Mouse (Mus musculus): ENCODE data around the gene Rps23.
"Not testable (repeated sequence)": the region's sequence is repeated elsewhere in the genome, so short reads cannot be mapped to it uniquely, and the experiment has no call there.

The Rps23 gene

DNA sequence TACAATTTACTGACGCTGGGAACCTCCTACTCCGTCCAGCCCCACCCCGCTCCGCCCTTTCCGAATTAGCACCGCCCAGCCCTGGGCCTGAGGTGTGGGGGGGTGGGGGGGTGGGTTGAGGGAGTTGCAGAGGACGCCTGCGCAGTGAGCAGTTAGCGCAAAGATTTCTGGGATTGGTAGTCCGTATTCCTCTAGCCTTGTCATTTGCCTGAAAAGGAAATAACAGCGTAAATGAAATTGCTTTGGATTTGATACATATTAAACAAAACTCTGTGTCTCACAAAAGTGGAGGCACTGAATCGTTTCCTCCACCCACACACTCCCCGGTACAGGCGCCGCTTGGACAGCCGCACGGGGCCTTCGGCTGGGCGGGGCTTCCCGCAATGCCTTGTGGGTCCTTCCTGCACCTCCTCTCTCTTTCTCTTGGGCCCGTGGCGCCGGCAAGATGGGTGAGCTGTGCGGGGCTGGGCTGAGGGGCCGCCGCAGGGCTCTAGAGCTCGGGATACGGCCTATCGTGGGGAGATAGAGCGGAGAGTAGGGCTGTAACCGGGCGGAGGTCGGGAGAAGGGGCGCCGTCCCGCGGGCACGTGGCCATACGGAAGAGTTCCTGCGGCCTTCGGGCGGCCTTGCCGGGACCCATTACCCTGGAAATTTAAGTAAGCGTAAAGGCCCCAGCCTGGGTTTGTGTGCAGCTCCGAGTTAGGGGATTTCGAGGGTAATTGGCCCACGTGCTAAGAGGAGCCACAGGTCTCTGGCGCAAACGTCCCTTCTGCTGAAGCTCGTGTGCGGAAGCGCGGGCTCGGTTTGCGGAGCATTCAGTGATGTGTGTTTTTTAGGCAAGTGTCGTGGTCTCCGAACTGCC is at the start of gene Rps23:
TSS of gene Rps23 (plus strand) at position 208 of the 862 bp plus-strand sequence.
- peak; percentile 89 for DNase-seq (ENCODE audit: low spot score)

DNA sequence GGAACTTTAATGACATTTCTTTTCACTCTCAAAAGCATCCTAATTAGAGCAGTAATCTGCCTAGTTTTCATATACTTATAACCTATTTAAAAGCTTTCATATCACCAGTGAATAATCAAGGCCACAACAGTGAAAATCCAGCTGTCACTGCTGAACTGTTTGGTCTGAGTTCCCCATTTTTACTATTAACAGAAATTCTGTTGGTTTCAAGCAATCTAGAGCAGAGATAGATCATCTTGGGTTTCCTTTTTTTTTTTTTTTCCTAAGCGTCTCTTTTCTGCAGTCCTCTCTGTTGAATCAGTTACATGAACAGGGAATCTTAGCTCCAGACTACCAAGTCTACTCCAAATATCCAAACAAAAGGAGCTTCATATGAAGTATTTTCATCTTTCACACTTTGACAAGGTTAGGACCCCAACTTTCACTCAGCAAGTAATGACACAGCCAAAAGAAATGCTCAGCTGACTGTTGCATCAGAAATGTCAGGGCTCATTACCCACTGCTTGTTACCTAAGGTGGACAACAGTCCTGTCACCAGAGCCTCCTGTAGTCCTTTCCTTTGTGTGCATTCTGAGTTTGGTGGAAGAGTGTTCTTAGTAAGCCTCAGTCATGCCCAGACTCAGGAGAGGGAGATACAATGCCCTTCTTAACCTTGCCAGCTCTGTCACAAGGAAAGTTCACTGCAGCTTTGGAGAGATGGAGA is 40.9 kb upstream of the Rps23 start:
- no peak for DNase-seq (ENCODE audit: low spot score)

DNA sequence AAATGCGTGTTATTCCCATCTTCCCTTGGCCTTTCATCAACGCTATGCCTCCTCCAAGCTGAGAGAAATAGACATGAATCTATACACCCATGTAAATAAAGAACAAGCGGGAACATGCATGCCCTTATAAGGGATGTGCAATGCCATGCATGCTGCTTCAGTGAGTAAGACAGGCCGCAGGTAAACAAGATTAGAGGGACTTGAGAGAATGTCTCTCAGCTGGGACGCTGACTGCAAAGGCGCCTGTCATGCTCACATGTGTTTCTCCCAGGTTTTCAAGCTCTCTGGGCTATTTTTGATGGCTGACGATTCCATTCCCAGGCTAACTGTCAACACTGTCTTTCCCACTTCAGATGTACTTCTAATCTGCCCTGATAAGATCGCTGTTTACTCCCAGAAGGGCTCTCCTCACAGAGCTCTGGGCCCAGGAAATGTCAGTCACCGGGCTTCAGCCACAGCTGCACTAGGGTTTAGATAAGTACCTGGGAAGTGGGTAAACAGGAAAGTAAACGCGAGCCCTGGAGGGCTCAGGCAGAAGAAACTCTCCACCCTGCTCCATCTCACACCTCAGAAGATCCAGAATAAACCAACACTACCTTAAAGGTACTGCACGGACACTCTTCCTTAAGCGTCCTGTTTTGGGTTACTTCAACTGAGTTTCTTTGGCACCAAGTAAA is 36.8 kb upstream of the Rps23 start:
- DNase-seq (ENCODE audit: low spot score), result peak; percentile 7

DNA sequence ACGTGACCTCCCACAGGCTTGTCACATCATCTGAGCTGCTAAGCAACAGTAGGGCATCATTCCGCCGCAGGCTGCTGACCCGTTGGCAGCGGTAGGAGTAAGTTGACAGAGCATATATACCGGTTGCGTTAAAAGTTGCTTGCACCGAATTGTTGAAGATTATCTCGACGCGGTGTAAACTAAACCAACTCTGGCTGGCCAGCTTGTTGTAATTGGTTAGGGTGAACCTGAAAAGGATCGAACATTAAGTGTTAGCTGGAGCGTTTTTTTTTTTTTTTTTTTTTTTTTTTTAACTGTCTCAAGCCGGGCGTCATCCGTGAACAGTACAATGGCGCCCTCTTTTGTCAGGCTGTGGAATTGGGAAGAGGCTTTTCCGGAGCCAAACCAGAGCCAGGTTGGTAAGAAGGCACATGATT is 36.2 kb upstream of the Rps23 start:
- DNase-seq (ENCODE audit: low spot score), result peak; percentile 74

DNA sequence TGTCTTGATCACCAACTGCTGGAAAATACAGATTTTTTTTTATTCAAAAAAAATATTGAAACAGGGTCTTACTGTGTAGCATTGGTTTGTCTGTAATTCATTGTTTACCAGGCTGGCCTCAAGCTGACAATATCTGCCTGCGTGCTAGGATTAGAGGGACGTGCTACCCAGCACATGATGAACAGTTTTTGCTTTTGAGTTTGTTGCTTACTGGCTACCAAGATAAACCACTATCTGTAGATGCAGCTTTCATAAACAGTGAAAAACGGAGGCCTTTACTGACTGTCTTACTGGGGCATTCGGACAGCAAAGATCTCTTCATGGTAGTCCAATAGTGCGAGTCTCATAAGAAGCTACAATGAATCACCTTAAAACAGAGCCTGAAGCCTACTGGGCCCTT is 32.6 kb upstream of the Rps23 start:
- DNase-seq (ENCODE audit: low spot score), result no peak

DNA sequence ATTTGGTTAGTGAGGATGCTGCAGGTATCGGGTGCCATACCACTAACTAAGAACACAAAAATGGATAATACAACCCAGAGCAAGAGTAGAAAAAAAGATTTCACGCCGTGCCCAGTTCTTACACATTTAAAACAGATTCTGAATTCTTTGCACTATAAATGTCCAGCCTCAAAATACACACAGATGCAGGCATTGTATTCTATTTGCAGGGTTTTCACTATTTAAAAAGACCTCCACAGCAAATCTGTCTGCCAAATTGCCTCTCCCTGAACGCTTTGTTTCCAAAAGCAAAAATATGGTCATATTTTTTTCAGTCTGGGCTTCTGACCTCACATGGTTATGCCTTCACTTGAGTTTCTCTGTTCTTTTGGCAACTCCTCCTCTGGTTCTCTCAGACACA is 27.9 kb upstream of the Rps23 start:
- no peak for DNase-seq (ENCODE audit: low spot score)

DNA sequence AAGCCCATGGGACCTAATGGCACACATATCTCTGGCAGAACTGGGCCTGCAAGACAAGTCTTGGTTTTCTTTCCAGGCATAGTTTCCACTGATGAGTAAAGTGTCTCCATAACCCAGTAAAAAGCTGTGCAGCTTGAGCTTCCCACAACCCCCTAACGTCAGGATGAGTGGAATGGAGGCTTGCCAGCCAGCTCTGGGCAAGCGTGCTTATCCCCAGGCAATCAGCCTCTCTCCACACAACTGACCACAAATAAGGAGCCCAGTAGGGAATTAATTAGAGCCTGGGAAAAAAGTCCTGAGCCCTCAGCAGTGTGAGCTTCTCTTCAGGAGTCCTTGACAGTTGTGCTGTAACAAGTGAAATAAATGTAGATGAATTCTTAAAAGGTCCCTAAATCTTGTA is 26.7 kb upstream of the Rps23 start:
- peak; percentile 5 for DNase-seq (ENCODE audit: low spot score)

DNA sequence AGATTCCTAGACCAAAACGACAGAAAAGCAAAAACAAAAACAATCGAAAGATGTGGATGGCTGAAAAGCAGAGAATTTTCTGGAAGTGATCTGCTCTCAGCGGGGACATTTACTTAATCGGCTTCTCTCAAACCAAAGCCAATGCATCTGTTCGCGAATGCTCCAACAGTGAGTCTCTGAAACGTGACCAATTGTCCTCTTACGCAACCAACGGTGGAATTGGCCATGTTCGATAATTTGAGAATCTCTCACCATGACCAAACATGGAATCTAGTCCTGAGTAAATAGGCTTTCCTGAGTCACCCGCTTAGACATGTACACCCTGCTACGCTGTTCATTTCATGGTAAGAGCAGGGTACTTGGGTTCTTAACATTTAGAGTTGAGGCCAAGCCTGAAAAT is 25.9 kb upstream of the Rps23 start:
- DNase-seq (ENCODE audit: low spot score), result no peak

DNA sequence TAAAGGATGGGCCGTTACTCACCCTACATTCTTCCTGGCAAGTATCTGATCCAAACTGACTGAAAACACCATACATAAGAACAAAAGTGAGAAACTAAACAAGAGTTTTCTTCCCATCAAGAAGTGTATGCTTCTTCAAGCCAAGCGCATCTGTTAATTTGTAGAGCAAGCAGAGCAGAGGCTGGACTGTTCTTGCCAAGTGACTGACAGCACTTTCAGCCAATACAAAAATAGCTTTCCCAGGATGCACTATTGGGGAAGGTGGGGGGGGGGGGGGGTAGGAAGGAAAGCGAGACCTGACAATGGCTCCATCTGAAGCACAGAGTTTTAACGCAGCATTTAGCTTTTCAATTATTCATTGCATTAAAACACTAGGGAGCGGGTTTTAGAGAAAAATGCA is 17.6 kb upstream of the Rps23 start, which contains the start of gene Atp6ap1l:
TSS of gene Atp6ap1l (minus strand) at position 180 of the 400 bp plus-strand sequence.
- DNase-seq (ENCODE audit: low spot score), result no peak

DNA sequence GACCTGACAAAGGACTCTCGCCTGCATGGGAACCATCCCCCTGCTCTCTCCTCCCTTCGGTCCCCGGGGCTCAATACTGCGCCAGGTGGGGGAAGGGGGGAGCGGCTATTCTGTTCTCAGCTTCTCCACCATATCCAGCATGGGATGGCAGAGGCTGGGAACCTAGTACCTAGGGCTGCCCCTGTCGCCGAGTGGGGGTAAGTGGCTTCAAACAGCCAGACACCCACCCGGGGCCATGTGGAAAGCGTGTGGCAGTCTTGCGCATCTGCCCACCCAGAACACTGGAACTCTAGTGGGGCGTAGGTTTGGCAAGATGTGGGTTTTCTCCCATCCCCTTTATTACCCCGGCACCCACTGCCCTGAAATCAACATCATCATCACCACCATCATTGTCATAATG is 15.4 kb upstream of the Rps23 start:
- no peak for DNase-seq (ENCODE audit: low spot score)

DNA sequence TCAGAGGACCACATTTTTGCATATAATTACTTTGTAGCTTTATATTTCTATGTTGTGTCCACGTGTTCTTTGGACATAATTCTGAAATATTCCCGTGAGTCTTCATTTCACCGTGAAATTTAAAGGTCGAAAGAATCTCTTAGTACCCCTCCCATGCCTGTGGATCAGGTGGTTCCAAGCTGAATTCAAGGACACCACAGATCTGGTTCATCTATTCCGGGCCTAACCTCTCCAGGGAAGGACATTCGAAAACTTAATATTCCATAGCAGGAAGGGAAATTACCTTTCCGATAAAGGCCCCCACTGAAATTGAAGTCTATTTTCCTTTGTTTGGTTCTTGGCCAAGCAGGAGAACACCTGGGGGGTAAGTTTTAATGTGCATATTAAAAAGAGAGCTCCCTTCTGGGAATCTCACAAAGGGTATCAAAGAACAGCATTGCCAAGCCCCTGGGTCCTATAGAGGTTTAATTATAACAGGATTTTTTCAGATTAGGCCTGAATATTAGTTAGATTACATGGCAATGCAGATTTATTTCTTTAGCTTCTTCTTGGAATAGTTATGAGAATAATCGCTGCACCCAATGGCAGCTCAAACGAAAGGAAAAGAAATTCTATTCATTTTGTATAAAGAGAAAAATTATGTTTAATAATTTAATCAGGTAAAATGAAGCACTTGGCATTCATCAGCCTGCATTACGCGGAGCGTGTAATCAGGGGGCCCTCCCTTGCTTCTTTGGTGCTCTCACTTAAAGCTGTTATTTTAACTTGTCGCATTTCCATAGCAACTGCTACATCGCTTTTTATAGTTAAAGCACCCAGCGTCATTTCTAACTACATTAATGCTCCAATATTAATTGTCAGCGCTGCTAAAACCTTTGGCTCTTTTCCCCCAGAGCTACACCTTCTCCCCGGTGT is 9.7 kb upstream of the Rps23 start:
- no peak for DNase-seq (ENCODE audit: low spot score)

DNA sequence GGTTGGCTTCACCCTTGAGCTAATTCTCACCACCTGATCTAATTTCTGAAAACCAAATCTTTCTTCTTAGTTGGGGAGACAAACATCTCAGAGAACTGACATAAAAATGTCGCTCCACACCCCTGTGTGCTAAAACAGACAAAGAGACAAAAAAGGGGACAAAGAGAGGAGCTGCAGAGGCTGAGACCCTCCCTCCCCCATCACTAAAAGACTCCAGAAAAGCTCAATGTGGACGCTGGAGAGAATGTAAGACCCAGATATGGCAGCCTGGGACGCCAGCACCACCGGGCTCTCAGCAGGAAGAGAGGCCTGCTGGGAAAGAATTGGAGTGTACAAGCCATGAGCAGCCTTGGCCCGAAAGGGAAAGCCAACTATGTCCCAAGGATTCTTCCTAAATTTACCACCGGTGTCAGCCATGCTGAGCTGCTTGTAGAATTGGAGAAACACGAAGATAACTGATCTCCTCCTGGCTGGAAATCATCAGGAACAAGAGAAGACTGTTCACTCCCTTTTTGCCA is 9.0 kb upstream of the Rps23 start:
- DNase-seq (ENCODE audit: low spot score), result no peak

DNA sequence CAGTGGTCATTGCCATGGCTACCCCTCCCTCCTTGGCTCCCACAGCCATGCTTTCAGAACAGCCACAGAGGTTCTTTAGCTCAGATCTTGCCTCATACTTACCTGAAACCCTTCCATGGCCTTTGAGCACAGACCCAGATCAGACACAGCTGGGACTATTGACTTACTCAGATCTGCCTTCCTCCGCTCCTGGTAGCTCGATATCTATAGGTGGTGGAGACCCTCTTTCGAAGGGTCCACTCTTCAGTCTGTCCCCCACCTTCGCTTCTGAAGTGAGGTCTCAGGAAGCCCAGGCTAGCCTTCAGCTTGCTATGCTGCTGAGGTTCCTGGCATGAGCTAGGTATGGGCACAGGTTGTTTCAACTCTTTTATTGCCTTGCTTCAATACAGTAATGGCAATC is 8.0 kb upstream of the Rps23 start:
- DNase-seq (ENCODE audit: low spot score), result no peak

DNA sequence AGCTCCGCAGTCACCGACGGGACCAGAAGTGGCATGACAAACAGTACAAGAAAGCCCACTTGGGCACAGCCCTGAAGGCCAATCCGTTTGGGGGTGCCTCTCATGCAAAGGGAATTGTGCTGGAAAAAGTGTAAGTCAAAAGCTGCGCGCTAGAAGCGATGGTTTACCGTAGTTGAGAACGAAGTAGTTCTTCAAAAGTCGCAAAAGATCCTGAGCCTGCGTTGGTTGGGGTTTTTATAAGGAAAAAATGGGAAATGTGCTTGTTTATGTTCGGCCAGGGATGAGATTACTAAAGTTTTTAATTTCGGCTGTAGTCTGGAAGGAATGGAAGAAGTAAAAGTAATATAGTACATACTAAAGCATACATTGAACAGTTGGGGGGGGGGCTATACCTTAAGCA is 859 bp downstream of the Rps23 start:
- not testable (repeated sequence) for DNase-seq (ENCODE audit: low spot score)

DNA sequence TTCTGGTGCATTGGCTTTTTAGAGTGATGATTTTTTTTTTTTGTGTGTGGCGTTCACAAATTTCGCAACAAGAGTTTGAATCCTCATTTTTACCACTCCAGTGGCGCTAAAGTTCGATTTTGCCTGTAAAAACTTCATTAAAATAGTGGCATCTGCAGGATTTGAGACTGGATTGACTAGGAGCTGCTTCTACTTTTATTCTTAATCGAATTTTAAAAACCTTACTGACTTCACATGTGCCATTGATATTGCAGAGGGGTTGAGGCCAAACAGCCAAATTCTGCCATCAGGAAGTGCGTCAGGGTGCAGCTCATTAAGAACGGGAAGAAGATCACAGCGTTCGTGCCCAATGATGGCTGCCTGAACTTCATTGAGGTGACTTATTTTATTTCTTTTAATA is 1.3 kb downstream of the Rps23 start:
- no peak for DNase-seq (ENCODE audit: low spot score)

DNA sequence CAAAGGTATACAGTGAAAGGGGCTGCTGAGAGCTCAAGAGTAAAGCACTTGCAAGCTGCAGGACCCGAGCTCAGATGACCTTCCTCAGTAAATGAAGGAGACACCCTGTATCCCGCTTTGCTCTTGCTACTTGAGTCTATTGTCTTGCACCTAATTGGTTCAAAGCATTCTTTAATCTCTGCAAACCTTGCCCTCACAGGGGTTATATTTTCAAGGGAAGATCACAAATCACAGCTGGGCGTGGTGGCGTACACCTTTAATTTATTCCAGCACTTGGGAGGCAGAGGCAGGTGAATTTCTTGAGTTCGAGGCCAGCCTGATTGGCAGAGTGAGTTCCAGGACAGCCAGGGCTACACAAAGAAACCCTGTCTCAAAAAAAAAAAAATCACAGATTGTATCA is 2.4 kb downstream of the Rps23 start:
- no peak for DNase-seq (ENCODE audit: low spot score)

DNA sequence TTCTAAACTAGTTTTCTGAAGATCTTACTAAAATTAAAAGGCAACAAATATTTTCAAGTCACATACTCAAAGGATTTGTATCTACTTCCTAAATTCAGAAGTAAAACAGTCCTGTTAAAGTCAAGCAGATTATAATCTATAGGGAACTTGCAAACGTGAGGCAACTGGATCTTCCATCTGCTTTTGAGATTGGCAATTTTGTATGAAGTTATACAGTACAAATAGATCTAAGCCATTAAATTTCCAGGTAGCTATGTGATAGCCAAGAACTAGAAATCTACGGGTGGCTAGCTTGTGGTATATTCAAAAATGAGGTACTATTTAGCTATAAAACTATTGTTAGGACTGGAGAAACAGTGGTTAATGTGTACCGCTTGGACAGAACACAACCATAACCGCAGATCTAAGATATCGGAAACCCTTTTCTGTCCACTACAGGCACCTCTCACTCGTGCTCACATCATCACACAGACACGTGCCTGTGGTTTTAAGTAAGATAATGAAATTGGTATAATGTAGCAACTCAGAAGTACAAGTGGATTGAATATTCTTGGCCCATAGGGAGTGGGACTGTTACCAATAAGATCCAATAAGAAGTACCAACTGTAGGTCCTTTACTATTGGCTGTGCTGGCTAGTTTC is 3.5 kb downstream of the Rps23 start:
- DNase-seq (ENCODE audit: low spot score), result no peak

DNA sequence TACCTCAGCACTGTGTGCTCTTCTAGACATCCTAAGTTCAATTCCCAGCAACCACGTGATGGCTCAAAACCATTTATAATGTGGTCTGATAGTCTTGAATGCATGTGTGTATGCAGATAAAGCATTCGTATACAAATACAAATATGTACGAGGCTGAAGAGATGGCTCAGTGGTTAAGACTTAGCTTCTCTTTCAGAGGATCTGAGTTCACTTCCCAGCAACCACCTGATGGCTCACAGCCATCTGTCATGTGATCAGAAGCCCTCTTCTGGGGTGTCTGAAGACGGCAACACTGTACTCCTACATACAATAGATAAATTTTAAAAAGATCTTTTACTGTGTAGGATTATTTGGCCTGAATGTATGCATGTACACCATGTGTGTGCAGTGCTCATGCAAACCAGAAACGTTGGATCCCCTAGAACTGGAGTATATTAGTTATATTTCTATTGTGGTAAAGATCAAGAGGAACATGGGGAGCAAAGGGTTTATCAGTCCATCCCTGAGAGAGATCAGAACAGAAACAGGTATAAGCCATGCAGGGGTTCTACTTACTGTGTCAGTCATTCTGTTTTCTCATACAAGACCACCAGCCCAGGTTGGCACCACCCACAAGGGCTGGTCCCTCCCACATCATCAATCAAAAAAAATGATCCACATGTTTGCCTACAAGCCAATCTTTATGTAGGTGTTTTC is 4.3 kb downstream of the Rps23 start:
- DNase-seq (ENCODE audit: low spot score), result no peak

DNA sequence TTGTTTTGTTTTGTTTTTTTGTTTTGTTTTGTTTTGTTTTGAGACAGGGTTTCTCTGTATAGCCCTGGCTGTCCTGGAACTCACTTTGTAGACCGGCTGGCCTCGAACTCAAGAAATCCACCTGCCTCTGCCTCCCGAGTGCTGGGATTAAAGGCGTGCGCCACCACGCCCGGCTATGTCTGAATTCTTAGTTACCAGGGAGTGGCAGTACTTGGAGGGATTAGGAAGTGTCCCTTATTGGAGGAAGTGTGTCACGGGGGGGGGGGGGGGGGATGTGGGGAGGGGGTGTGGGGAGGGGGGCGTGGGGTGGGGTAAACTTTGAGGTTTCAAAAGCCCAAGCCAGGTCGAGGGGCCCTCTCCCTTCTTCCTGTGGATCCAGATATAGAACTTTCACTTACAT is 5.5 kb downstream of the Rps23 start:
- not testable (repeated sequence) for DNase-seq (ENCODE audit: low spot score)

DNA sequence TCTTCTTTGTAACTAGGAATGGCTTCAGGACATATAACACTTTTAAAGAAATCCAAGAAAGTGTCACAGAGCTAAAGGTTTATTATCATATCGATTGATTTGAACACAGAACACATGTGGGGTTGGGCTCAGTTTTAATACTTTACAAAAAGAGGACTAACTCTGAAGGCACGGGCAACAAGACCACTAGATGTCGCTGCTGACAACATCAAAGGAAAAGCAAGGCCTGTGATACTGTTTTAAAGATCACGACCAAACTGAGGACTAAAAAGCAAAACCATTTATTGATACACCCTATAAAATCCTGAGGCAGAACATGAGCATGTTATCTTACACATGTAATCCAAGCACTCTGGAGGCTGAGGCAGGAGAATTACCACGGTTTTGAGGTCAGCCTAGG is 7.1 kb downstream of the Rps23 start:
- DNase-seq (ENCODE audit: low spot score), result peak; percentile 76
